Mouse (Mus musculus) stomach, postnatal 0 days (tissue): ENCODE measurements at regions not wholly inside any gene's neighbourhood (a gene's known extent, or its start where the extent isn't known, plus 50 kb on each side); places are given as distances from the start of the nearest gene placed in this dataset.

ENCODE experiments used
- CTCF ChIP-seq: IDR thresholded peaks from 2 replicates; pipeline ENCODE4 v1.5.1; 2016; ENCODE audit warnings: antibody characterized with exemption, low read depth, mild to moderate bottlenecking, moderate library complexity
- EP300 ChIP-seq: optimal IDR thresholded peaks from 2 replicates; pipeline ENCODE3; 2016; ENCODE audit warnings: antibody characterized with exemption

- TF ChIP-seq CTCF (no peak), EP300 (no peak)
Observed at GRCm38 (mm10) chr2:72546963-72547362, 71.0 kb downstream of the Cdca7 start.
